Mouse (Mus musculus) intestine, embryonic 16.5 days (tissue): ENCODE measurements around the gene Spen. TPM values are rescaled to one million over a fixed set of nuclear protein-coding genes. Genes with fewer than 3 reads are reported as not detected.

Experiments
- ATAC-seq: fragments of 200-750 bp; cut with Nextera tagmentation; 2 replicates; pipeline ENCODE4 v1.8.0; 2017; ENCODE audit warnings: moderate TSS enrichment, moderate library complexity
- H3K27ac ChIP-seq: fragments of 300-500 bp; sonication (generic); 2 replicates; pipeline ENCODE4 v1.5.1; 2014; ENCODE audit warnings: mild to moderate bottlenecking, low read length
- H3K27me3 ChIP-seq: fragments of 300-500 bp; sonication (generic); replicated peaks from 2 replicates; pipeline ENCODE4 v1.6.1; 2014; ENCODE audit warnings: low read length, control low read depth, mixed read lengths; ENCODE audit not compliant: control insufficient read depth, insufficient read depth
- H3K36me3 ChIP-seq: fragments of 300-500 bp; sonication (generic); 2 replicates; pipeline ENCODE4 v1.6.1; 2014; ENCODE audit warnings: low read length, control low read depth; ENCODE audit not compliant: control insufficient read depth, insufficient read depth
- H3K4me1 ChIP-seq: fragments of 300-500 bp; sonication (generic); 2 replicates; pipeline ENCODE4 v1.6.1; 2014; ENCODE audit warnings: low read length, control low read depth, mixed read lengths; ENCODE audit not compliant: control insufficient read depth, insufficient read depth
- H3K4me2 ChIP-seq: fragments of 300-500 bp; sonication (generic); 2 replicates; pipeline ENCODE4 v1.6.1; 2014; ENCODE audit warnings: low read depth, low read length, control low read depth
- H3K4me3 ChIP-seq: fragments of 300-500 bp; sonication (generic); 2 replicates; pipeline ENCODE4 v1.5.1; 2014; ENCODE audit warnings: mild to moderate bottlenecking, low read length
- H3K9ac ChIP-seq: fragments of 300-500 bp; sonication (generic); 2 replicates; pipeline ENCODE4 v1.6.1; 2014; ENCODE audit warnings: low read depth, low read length
- H3K9me3 ChIP-seq: fragments of 300-500 bp; sonication (generic); 2 replicates; pipeline ENCODE4 v1.6.1; 2016; ENCODE audit warnings: low read length, control low read depth; ENCODE audit not compliant: control insufficient read depth
- WGBS: fragments of 180-500 bp; shearing (Covaris S2); extraction: QIAGEN DNeasy Blood & Tissue Kit; methylation state at CpG from one replicate; pipeline ENCODE4 v1.1.7; 2014; 5-methylcytosine and 5-hydroxymethylcytosine counted together
- polyA plus RNA-seq: library from polyadenylated mRNA; unstranded; fragments of >200 nt; fragmentation: Nextera tagmentation; extraction: Ambion mirVana; gene quantifications from 2 replicates; pipeline ENCODE4 v1.2.1, GENCODE M21; 2015

The Spen gene
- polyA plus RNA-seq, 1 experiment from 2014 or later = 6.3 TPM

GRCm38 (mm10) chr4:141524658-141525057, 13.7 kb downstream of the Spen start:
- H3K9me3 ChIP-seq = no peaks in the 10 kb centered on the region
- ATAC-seq = no peak
- peaks cover 3% of the 10 kb centered on the region; the same call in 1 of the 2 replicates for H3K4me1 ChIP-seq
- no peaks in the 10 kb centered on the region for H3K27me3 ChIP-seq
- H3K4me3 ChIP-seq = no peak overlapping the region
- H3K36me3 ChIP-seq = peaks cover 15% of the 10 kb centered on the region
- no peak overlapping the region for H3K4me2 ChIP-seq
- no peak overlapping the region for H3K27ac ChIP-seq
- 35% methylated on average over 6 of the region's 6 CpGs for WGBS
- H3K9ac ChIP-seq = no peak overlapping the region

DNA sequence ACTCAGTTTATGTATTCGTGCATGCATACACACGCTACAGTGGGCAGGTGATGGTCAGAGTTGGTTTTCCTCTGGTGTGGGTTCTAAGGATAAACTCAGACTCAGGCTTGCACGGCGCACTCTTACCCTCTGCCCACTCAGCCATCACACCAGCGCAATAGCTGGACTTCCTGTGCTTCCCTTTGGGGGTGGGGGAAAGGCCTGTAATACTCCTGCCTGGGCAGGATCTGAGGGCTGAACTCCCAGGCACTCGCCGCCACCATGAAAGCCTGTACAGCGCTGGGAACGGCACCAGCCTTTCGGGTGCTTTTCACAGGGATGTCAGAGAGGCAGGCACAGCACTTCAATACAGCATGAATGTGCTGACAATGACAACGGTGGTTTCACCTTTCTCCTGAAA, 15.3 kb downstream of the Spen start:
- Histone ChIP-seq H3K4me2 (no peak overlapping the region), H3K4me3 (no peak overlapping the region), H3K4me1 (peaks cover 3% of the 10 kb centered on the region; the same call in 1 of the 2 replicates), H3K36me3 (peaks cover 18% of the 10 kb centered on the region), H3K9me3 (no peaks in the 10 kb centered on the region), H3K27me3 (no peaks in the 10 kb centered on the region), H3K9ac (no peak overlapping the region), H3K27ac (no peak overlapping the region)
- no peak for ATAC-seq
- 74% methylated on average over 11 of the region's 11 CpGs for WGBS

DNA sequence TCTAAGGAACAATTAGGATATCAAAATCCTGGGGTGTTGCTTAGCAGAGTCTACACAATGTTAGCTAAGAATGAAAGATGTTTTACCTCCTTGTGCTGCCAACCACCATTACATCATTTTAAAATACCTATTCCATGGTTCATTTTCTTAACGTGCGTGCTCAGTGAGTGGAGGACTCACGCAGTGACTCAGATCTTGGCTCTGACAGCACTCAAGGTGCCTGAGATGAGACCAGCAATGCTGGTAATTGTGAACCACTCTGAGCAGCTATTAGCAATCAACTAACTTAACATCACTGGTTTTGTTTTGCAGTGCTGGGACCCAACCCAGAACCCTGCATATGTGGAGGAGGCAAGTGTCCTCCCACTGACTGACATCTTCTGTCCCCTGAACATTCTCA, 20.0 kb downstream of the Spen start:
- Histone ChIP-seq H3K4me1 (peaks cover 22% of the 10 kb centered on the region), H3K9me3 (no peaks in the 10 kb centered on the region), H3K4me3 (no peak overlapping the region), H3K27ac (no peak overlapping the region), H3K9ac (no peak overlapping the region), H3K4me2 (no peak overlapping the region), H3K27me3 (no peaks in the 10 kb centered on the region), H3K36me3 (peaks cover 18% of the 10 kb centered on the region)
- ATAC-seq = no peak
- 83% methylated on average over 3 of the region's 3 CpGs for WGBS

- WGBS = 29% methylated on average over 12 of the region's 12 CpGs
- peak overlapping the region; percentile 33 for H3K4me2 ChIP-seq
These were observed 24.2 kb downstream of the Spen start for GRCm38 (mm10) chr4:141514179-141514641.

GRCm38 (mm10) chr4:141512145-141512544, 26.3 kb downstream of the Spen start:
- WGBS = 70% methylated on average over 6 of the region's 6 CpGs
- no peak overlapping the region for H3K4me2 ChIP-seq
- no peaks in the 10 kb centered on the region for H3K27me3 ChIP-seq
- H3K36me3 ChIP-seq = no peaks in the 10 kb centered on the region
- ATAC-seq = no peak
- H3K4me1 ChIP-seq = peaks cover 49% of the 10 kb centered on the region
- H3K9me3 ChIP-seq = no peaks in the 10 kb centered on the region
- no peak overlapping the region for H3K9ac ChIP-seq
- H3K27ac ChIP-seq = no peak overlapping the region
- no peak overlapping the region for H3K4me3 ChIP-seq

More at GRCm38 (mm10) chr4:141514179-141514641, 24.2 kb downstream of the Spen start:
- no peaks in the 10 kb centered on the region for H3K27me3 ChIP-seq
- no peak overlapping the region for H3K4me3 ChIP-seq
- H3K9me3 ChIP-seq = no peaks in the 10 kb centered on the region
- 0 out of 2 replicates have a peak, but pooled peaks cover 2% of the 10 kb centered on the region for H3K36me3 ChIP-seq
- peaks cover 44% of the 10 kb centered on the region for H3K4me1 ChIP-seq
- ATAC-seq = peak; percentile 94
- H3K9ac ChIP-seq = no peak overlapping the region
- H3K27ac ChIP-seq = peak overlapping the region; percentile 47

- H3K27me3 ChIP-seq = no peaks in the 10 kb centered on the region
- no peak overlapping the region for H3K27ac ChIP-seq
- H3K4me3 ChIP-seq = no peak overlapping the region
- no peak for ATAC-seq
- peaks cover 57% of the 10 kb centered on the region for H3K4me1 ChIP-seq
- no peak overlapping the region for H3K9ac ChIP-seq
- no peaks in the 10 kb centered on the region for H3K9me3 ChIP-seq
- H3K4me2 ChIP-seq = no peak overlapping the region
- H3K36me3 ChIP-seq = no peaks in the 10 kb centered on the region
- 71% methylated on average over 13 of the region's 13 CpGs for WGBS
These were observed 27.9 kb downstream of the Spen start for GRCm38 (mm10) chr4:141510457-141510856.

- Histone ChIP-seq H3K9me3 (no peaks in the 10 kb centered on the region), H3K4me1 (peaks cover 35% of the 10 kb centered on the region), H3K9ac (peak overlapping the region; percentile 47; the same call in 1 of the 2 replicates), H3K27me3 (no peaks in the 10 kb centered on the region), H3K4me3 (no peak overlapping the region), H3K4me2 (peak overlapping the region; percentile 23; the same call in 1 of the 2 replicates), H3K27ac (peak overlapping the region; percentile 82), H3K36me3 (no peaks in the 10 kb centered on the region)
- 0 out of 2 replicates have a peak, but pooled peaks have one; percentile 32 for ATAC-seq
- 70% methylated on average over 10 of the region's 10 CpGs for WGBS
These were observed 31.5 kb downstream of the Spen start for GRCm38 (mm10) chr4:141506893-141507292.

- H3K9me3 ChIP-seq = no peaks in the 10 kb centered on the region
- no peak overlapping the region for H3K4me3 ChIP-seq
- peak overlapping the region; percentile 82 for H3K27ac ChIP-seq
- peak overlapping the region; percentile 23; the same call in 1 of the 2 replicates for H3K4me2 ChIP-seq
- WGBS = 36% methylated on average over 10 of the region's 10 CpGs
- H3K4me1 ChIP-seq = peaks cover 34% of the 10 kb centered on the region
- no peaks in the 10 kb centered on the region for H3K36me3 ChIP-seq
- peak; percentile 86 for ATAC-seq
- no peaks in the 10 kb centered on the region for H3K27me3 ChIP-seq
- peak overlapping the region; percentile 47 for H3K9ac ChIP-seq
These were observed 32.0 kb downstream of the Spen start for GRCm38 (mm10) chr4:141506352-141506751.

- Histone ChIP-seq H3K4me3 (no peak overlapping the region), H3K36me3 (no peaks in the 10 kb centered on the region), H3K9me3 (no peaks in the 10 kb centered on the region), H3K27me3 (no peaks in the 10 kb centered on the region), H3K9ac (no peak overlapping the region), H3K4me1 (peaks cover 40% of the 10 kb centered on the region), H3K4me2 (no peak overlapping the region), H3K27ac (peak overlapping the region; percentile 82)
- WGBS = 77% methylated on average over 11 of the region's 11 CpGs
- ATAC-seq = peak; percentile 22
These were observed 32.6 kb downstream of the Spen start for GRCm38 (mm10) chr4:141505810-141506209.

GRCm38 (mm10) chr4:141504471-141504870, 33.9 kb downstream of the Spen start:
- H3K36me3 ChIP-seq = no peaks in the 10 kb centered on the region
- H3K4me3 ChIP-seq = no peak overlapping the region
- H3K4me2 ChIP-seq = no peak overlapping the region
- H3K27me3 ChIP-seq = no peaks in the 10 kb centered on the region
- ATAC-seq = no peak
- 96% methylated on average over 4 of the region's 4 CpGs for WGBS
- H3K27ac ChIP-seq = no peak overlapping the region
- H3K4me1 ChIP-seq = peaks cover 33% of the 10 kb centered on the region
- H3K9me3 ChIP-seq = no peaks in the 10 kb centered on the region
- no peak overlapping the region for H3K9ac ChIP-seq
